Mouse (Mus musculus): ENCODE data around the gene Arhgef7. TPM values are rescaled to one million over a fixed set of nuclear protein-coding genes. Genes with fewer than 3 reads are reported as not detected.

The Arhgef7 gene
- polyA plus RNA-seq, 1 experiment from 2014 or later = 73.1 TPM

DNA sequence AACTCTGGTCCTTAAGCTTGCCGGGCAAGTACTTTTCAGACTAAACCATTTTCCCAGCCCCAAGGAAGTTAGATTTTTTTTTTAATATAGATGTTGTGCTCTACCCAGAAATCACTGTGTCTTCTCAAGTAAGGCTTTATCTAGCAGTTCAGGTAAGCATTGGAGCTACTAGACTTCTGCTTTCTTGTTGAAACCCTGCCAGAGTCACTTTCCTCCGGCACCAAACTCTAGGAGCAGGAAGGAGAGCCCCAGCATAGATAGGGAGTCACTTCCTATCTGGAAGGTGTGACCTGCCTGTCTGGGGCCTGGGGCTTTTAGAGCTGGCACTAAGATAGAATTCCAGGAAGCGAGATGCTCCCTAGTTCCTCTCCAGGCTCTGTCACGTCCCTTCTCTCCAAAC, 10.3 kb upstream of the Arhgef7 start:
- Histone ChIP-seq H3K27ac (replicated peaks) (no peak overlapping the region), H3K4me1 (no peaks in the 10 kb centered on the region), H3K4me2 (replicated peaks) (no peak overlapping the region), H3K4me3 (no peak overlapping the region), H3K27me3 (0 out of 2 replicates have a peak, but pooled peaks cover 12% of the 10 kb centered on the region), H3K9ac (replicated peaks) (no peak overlapping the region), H3K36me3 (no peaks in the 10 kb centered on the region), H3K9me3 (no peaks in the 10 kb centered on the region)
- whole genome bisulfite sequencing = 81% methylated on average over 4 of the region's 4 CpGs
- no peak for ATAC-seq (ENCODE audit: low FRiP score, low read depth)

- ATAC-seq (ENCODE audit: low FRiP score, low read depth) = peak; percentile 28
- peak overlapping the region; percentile 83 for H3K4me3 ChIP-seq
- H3K4me1 ChIP-seq = peaks cover 29% of the 10 kb centered on the region
- peak overlapping the region; percentile 89 for H3K9ac ChIP-seq (replicated peaks)
- peak overlapping the region; percentile 98 for H3K27ac ChIP-seq (replicated peaks)
- no peaks in the 10 kb centered on the region for H3K36me3 ChIP-seq
- peaks cover 27% of the 10 kb centered on the region for H3K27me3 ChIP-seq
- H3K4me2 ChIP-seq (replicated peaks) = peak overlapping the region; percentile 73
- no peaks in the 10 kb centered on the region for H3K9me3 ChIP-seq
- WGBS = under 1% methylated on average over 22 of the region's 22 CpGs
These were observed 259 bp upstream of the Arhgef7 start for GRCm38 (mm10) chr8:11727273-11727650.

- under 1% methylated on average over 52 of the region's 61 CpGs for WGBS
These were observed 1.2 kb downstream of the Arhgef7 start for GRCm38 (mm10) chr8:11728482-11729295.

DNA sequence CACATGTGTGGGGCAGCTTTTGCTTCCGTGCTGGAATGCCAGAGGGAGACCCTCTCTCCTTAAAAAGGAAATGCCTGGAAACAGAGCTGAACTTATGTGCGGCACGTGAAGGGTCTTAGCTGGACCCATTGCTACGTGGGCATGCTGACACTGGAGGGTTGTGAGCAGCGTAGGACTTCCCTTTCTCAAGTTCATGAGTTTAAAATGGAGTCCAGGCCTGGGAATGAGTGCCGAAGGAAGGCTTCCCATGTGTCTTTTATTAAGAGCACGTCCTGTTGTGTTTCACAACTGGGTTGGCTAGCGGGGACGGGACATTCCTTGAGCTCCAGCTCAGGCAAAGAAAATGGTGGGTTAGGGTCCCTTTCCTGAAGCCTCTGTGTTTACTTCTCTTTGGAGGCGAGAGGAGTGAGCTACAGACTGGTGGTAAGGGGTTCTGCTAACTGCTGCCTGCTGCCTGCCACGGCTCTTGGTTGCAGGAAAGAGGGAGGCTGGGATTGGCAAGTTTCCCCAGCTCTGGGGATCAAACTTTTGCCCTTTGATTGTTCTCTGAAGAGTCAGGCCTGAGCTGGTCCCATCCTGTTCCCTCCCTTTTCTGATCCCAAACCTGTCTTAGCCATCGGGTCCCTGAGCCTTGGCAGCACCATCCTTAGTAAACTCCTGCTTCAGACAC, 2.9 kb downstream of the Arhgef7 start:
- Histone ChIP-seq H3K27me3 (peaks cover 14% of the 10 kb centered on the region), H3K27ac (replicated peaks) (no peak overlapping the region), H3K4me2 (replicated peaks) (peak overlapping the region; percentile 73), H3K36me3 (peaks cover 17% of the 10 kb centered on the region), H3K4me1 (peaks cover 33% of the 10 kb centered on the region), H3K4me3 (peak overlapping the region; percentile 4), H3K9me3 (no peaks in the 10 kb centered on the region), H3K9ac (replicated peaks) (no peak overlapping the region)
- WGBS = 71% methylated on average over 12 of the region's 12 CpGs
- no peak for ATAC-seq (ENCODE audit: low FRiP score, low read depth)

More at GRCm38 (mm10) chr8:11728482-11729295, 1.2 kb downstream of the Arhgef7 start:
- peaks cover 33% of the 10 kb centered on the region for H3K4me1 ChIP-seq
- peak overlapping the region; percentile 73 for H3K4me2 ChIP-seq (replicated peaks)
- peak overlapping the region; percentile 89 for H3K9ac ChIP-seq (replicated peaks)
- H3K9me3 ChIP-seq = no peaks in the 10 kb centered on the region
- peak overlapping the region; percentile 83 for H3K4me3 ChIP-seq
- ATAC-seq (ENCODE audit: low FRiP score, low read depth) = peak; percentile 53; the same call in 1 of the 2 replicates
- H3K27ac ChIP-seq (replicated peaks) = peak overlapping the region; percentile 98
- peaks cover 27% of the 10 kb centered on the region for H3K27me3 ChIP-seq
- H3K36me3 ChIP-seq = peaks cover under 1% of the 10 kb centered on the region; the same call in 1 of the 2 replicates

DNA sequence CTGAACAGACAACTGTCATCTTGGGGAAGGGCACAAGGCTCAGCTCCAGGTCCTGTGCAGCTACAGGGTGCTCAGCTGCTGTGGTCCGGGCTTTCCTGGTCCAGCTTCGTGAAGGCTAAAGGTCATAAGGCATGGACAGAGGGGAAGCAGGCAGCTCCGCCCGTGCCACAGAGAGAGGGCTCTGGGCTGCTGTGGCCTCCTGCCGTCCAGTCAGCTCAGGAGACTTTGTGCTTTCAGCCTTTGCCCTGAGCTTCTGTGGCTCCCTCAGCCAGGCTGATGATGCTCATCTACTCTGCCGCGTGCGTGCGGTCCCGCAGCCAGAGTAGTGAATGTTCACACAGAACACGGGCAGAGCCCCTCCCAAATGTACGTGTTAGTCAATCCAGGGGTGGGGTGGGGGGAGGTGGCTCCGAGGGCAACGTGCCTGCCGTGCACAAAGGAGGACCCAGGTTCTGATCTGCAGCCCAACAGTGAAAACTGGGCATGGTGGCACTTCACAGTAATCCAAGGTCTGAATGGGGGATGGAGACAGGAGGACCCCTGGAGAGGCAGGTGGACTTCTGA, 8.2 kb downstream of the Arhgef7 start:
- no peak for ATAC-seq (ENCODE audit: low FRiP score, low read depth)
- H3K27ac ChIP-seq (replicated peaks) = no peak overlapping the region

DNA sequence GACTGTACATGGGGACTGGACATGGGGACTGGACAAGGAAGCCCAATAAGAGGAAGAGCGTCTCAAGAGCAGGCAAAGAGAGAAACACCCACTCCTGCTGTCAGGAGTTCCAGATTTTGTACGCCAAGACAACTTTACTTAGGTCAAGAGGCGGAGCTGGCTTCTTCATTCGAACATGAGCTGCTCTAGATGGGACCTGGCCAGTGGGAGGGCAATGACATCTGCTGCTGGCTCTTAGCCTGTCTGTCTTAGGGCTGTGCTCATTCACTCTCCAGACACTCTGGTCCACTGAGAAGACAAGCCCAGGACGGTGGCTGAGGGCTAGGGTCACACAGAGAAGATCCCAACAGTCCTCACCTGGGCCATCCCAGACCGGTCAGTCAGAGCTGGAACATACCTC, 9.6 kb downstream of the Arhgef7 start:
- 88% methylated on average over 6 of the region's 6 CpGs for WGBS
- Histone ChIP-seq H3K27me3 (no peaks in the 10 kb centered on the region), H3K4me2 (replicated peaks) (no peak overlapping the region), H3K9ac (replicated peaks) (no peak overlapping the region), H3K36me3 (peaks cover 66% of the 10 kb centered on the region), H3K4me1 (0 out of 2 replicates have a peak, but pooled peaks cover 4% of the 10 kb centered on the region), H3K9me3 (no peaks in the 10 kb centered on the region), H3K4me3 (no peak overlapping the region), H3K27ac (replicated peaks) (no peak overlapping the region)
- ATAC-seq (ENCODE audit: low FRiP score, low read depth) = no peak

More for the DNA sequence above, 8.2 kb downstream of the Arhgef7 start:
- Histone ChIP-seq H3K9me3 (no peaks in the 10 kb centered on the region), H3K9ac (replicated peaks) (no peak overlapping the region), H3K27me3 (no peaks in the 10 kb centered on the region), H3K36me3 (peaks cover 63% of the 10 kb centered on the region), H3K4me2 (replicated peaks) (no peak overlapping the region), H3K4me1 (peaks cover 12% of the 10 kb centered on the region), H3K4me3 (no peak overlapping the region)
- WGBS = 89% methylated on average over 15 of the region's 15 CpGs

- Histone ChIP-seq H3K9ac (replicated peaks) (no peak overlapping the region), H3K4me1 (no peaks in the 10 kb centered on the region), H3K36me3 (peaks cover 62% of the 10 kb centered on the region), H3K4me3 (no peak overlapping the region), H3K4me2 (replicated peaks) (no peak overlapping the region), H3K27me3 (no peaks in the 10 kb centered on the region), H3K27ac (replicated peaks) (no peak overlapping the region), H3K9me3 (no peaks in the 10 kb centered on the region)
- no peak for ATAC-seq (ENCODE audit: low FRiP score, low read depth)
- 93% methylated on average over 5 of the region's 5 CpGs for WGBS
These were observed 11.6 kb downstream of the Arhgef7 start for GRCm38 (mm10) chr8:11739082-11739481.

GRCm38 (mm10) chr8:11740857-11741256, 13.3 kb downstream of the Arhgef7 start:
- Histone ChIP-seq H3K27ac (replicated peaks) (no peak overlapping the region), H3K9me3 (no peaks in the 10 kb centered on the region), H3K9ac (replicated peaks) (no peak overlapping the region), H3K4me1 (no peaks in the 10 kb centered on the region), H3K36me3 (peaks cover 46% of the 10 kb centered on the region), H3K27me3 (no peaks in the 10 kb centered on the region), H3K4me3 (no peak overlapping the region), H3K4me2 (replicated peaks) (no peak overlapping the region)
- WGBS = 88% methylated on average over 2 of the region's 2 CpGs
- ATAC-seq (ENCODE audit: low FRiP score, low read depth) = no peak

DNA sequence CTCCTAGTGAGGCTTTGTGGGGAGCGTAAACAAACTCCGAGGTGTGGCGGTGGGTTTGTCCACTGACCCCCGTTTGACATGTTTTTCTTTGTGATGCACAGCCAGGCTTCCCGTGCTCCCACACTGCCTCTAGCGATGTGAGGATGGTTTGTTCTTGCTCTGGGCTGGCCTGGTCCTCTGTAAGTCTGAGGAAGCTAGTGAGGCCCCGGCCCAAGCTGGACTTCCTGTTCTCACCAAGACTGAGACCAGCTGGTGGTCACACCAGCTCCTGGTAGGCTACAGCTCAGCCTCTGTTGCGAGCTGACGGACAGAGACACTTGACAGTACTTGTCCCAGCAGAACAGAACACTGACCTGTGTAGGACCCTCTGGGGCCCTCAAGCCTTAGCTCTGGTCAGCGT, 16.1 kb downstream of the Arhgef7 start:
- WGBS = 85% methylated on average over 10 of the region's 10 CpGs

DNA sequence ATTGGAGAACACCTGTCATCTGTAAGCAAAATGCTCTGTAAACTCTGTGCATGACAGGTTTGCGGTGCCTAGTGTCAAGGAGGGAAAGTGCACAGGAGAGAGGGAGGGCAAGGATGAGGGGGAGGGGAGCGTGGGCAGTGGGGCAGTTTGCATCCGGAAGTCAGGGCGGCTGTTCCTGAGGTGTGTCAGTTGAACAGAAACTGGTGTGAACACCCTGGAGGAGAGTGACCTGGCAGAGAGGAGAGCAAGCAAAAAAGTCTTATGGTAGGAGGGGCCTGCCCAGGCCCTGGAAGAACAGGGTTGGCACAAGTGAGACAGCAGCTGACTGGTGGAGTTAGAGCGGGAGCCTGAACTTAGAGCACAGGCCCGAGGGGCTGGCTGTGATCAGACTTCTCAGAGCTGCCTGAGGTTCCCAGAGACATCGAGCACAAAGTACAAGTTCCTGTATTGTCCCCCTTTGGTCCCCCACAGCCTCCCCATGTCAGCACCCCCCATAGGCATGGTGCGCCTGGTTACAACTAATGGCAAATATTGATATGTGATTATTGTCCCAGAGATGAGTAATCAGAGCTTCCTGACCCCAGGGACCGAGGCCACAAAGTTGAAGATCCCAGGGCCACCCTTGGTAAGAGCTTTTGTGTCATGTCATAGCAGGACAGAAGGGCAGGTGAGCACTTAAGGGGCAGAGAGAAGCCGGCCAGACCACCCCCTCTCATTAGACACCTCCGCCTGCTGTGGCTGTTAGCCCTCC, 19.5 kb downstream of the Arhgef7 start:
- no peak for ATAC-seq (ENCODE audit: low FRiP score, low read depth)
- Histone ChIP-seq H3K4me3 (no peak overlapping the region), H3K9me3 (no peaks in the 10 kb centered on the region), H3K27ac (replicated peaks) (no peak overlapping the region), H3K36me3 (no peaks in the 10 kb centered on the region), H3K9ac (replicated peaks) (no peak overlapping the region), H3K27me3 (no peaks in the 10 kb centered on the region), H3K4me2 (replicated peaks) (no peak overlapping the region), H3K4me1 (peaks cover 4% of the 10 kb centered on the region; the same call in 1 of the 2 replicates)
- WGBS = 90% methylated on average over 11 of the region's 11 CpGs

More for the DNA sequence above, 16.1 kb downstream of the Arhgef7 start:
- H3K36me3 ChIP-seq = peaks cover 22% of the 10 kb centered on the region
- H3K27me3 ChIP-seq = no peaks in the 10 kb centered on the region
- no peaks in the 10 kb centered on the region for H3K9me3 ChIP-seq
- no peak overlapping the region for H3K4me3 ChIP-seq
- H3K9ac ChIP-seq (replicated peaks) = no peak overlapping the region
- peaks cover 4% of the 10 kb centered on the region; the same call in 1 of the 2 replicates for H3K4me1 ChIP-seq
- H3K4me2 ChIP-seq (replicated peaks) = no peak overlapping the region
- no peak for ATAC-seq (ENCODE audit: low FRiP score, low read depth)
- H3K27ac ChIP-seq (replicated peaks) = no peak overlapping the region

DNA sequence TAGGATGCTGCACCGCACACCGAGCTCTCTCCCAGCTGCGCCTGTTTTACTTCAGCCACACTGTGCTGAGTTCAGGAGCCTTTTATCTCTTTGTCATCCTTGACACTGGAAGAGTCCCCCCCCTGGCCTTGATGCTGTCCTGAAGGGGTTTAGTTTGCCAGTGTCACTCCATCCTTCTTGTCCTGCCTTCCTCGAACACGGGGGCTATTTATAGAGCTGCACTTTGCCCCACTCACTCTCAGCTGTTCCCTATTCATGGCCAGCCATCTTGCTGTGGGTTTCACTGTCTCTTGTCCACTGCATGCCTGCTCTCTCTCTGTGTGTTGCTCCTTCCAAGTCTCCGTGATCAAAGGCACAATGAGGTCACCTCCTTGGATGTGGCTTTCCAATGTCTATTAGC, 22.0 kb downstream of the Arhgef7 start:
- no peaks in the 10 kb centered on the region for H3K27me3 ChIP-seq
- H3K9me3 ChIP-seq = no peaks in the 10 kb centered on the region
- H3K4me2 ChIP-seq (replicated peaks) = no peak overlapping the region
- H3K4me1 ChIP-seq = peaks cover 4% of the 10 kb centered on the region; the same call in 1 of the 2 replicates
- H3K9ac ChIP-seq (replicated peaks) = no peak overlapping the region
- no peak for ATAC-seq (ENCODE audit: low FRiP score, low read depth)
- H3K4me3 ChIP-seq = no peak overlapping the region
- H3K36me3 ChIP-seq = no peaks in the 10 kb centered on the region
- 80% methylated on average over 6 of the region's 6 CpGs for WGBS
- no peak overlapping the region for H3K27ac ChIP-seq (replicated peaks)
